Mouse (Mus musculus) gastrocnemius, postnatal 36 days (tissue): ENCODE data around the gene Gm6760. TPM values are rescaled to one million over a fixed set of nuclear protein-coding genes. Genes with fewer than 3 reads are reported as not detected.

Experiments
- DNase-seq, 2 experiments: peaks; one replicate each; pipeline ENCODE4 v3.0.0; 2022
- intact Hi-C: fragments of 180-260 bp; cut with DNase I; formaldehyde crosslinking; loops from one replicate; pipeline ENCODE4 v1.15.1; 2025
- long read RNA-seq, 2 experiments: library from polyadenylated mRNA; stranded (forward); transcript quantifications; one replicate each; pipeline ENCODE4 v2.0.0; 2021
- total RNA-seq, 2 experiments: library from RNA; stranded (reverse); gene quantifications; 2 replicates each; pipeline ENCODE4 v1.2.3; 2021

Gm6760 gene
- total RNA-seq, result not detected
- long read RNA-seq, experiment 1, result 0 reads
- long read RNA-seq, experiment 2, result 0 reads

GRCm38 (mm10) chrX:64152098-64152497 lies at the start of gene Gm6760:
Gene Gm6760 (minus strand): TSS chrX:64152198.
- intact Hi-C loops, result no loop called here
- DNase-seq, result no peak

GRCm38 (mm10) chrX:64181246-64181645 lies 29.2 kb upstream of the Gm6760 start:
- intact Hi-C loops, result no loop called here
- no peak for DNase-seq

- intact Hi-C loops, result no loop called here
- DNase-seq, result no peak
Observed at GRCm38 (mm10) chrX:64173248-64173647, 21.2 kb upstream of the Gm6760 start, which contains the start of gene 3830417A13Rik. Gene 3830417A13Rik (plus strand): TSS chrX:64173548.

Other genes with a start within 250 kb of the Gm6760 start
- not detected for gene 3830417A13Rik, start 21.4 kb upstream of the Gm6760 start, total RNA-seq
- gene Slitrk4, start 124.8 kb upstream of the Gm6760 start, total RNA-seq, result under 1 TPM; 0.10 to 0.18 TPM